In genomic region chr2:155819449-155820251, GRCm38 (mm10) we compare ENCODE assay signal across 8 mouse cellular contexts. TPM values are rescaled to one million over a fixed set of nuclear protein-coding genes. Genes with fewer than 3 reads are reported as not detected.
A peak's percentile ranks its signal among the peaks of the same experiment; 100 is the strongest.
DNase-seq lines count a peak whose midpoint lies in the region; ATAC-seq lines count a peak whose summit lies in the region.

No protein-coding gene starts in this region.

- 71% methylated on average over 6 of the region's 6 CpGs for WGBS in limb, embryonic 10.5 days
- WGBS in neural tube, embryonic 15.5 days = 51% methylated on average over 6 of the region's 6 CpGs

- intact Hi-C loops in left cerebral cortex, postnatal 4 days (cut with DNase I) = no loop called here

- ATAC-seq in granulocyte monocyte progenitor cell, adult 5-6 weeks (replicated peaks; ENCODE audit: poor library complexity, severe bottlenecking) = peak; percentile 62
- peak; percentile 33 for ATAC-seq in neural tube, embryonic 15.5 days (ENCODE audit: low FRiP score)

- H3K27me3 ChIP-seq in limb, embryonic 10.5 days (ENCODE audit: low read depth, poor library complexity, severe bottlenecking) = no peaks in the 10 kb centered on the region
- no peaks in the 10 kb centered on the region for H3K27me3 ChIP-seq in neural tube, embryonic 15.5 days (replicated peaks)

- peak overlapping the region; percentile 77 for H3K9ac ChIP-seq in neural tube, embryonic 15.5 days (replicated peaks)

- no peaks in the 10 kb centered on the region for H3K9me3 ChIP-seq in limb, embryonic 10.5 days (replicated peaks)
- no peaks in the 10 kb centered on the region for H3K9me3 ChIP-seq in neural tube, embryonic 15.5 days (replicated peaks)

- peak; percentile 32 for DNase-seq in left cerebral cortex, postnatal 4 days
- DNase-seq in left cerebral cortex, adult 9 months (ENCODE audit: low spot score in 2 of 2) = no peak
- no peak for DNase-seq in limb, embryonic 10.5 days (ENCODE audit: low spot score)
- DNase-seq in layer of hippocampus, postnatal 14 days (ENCODE audit: low spot score in 2 of 2) = no peak
- no peak for DNase-seq in layer of hippocampus, adult 18-20 months (ENCODE audit: low spot score in 2 of 2)

- H3K4me3 ChIP-seq in brown adipose tissue, adult 24 weeks (ENCODE audit: insufficient read depth, low read depth, low read length) = peak overlapping the region; percentile 32
- H3K4me3 ChIP-seq in limb, embryonic 10.5 days = peak overlapping the region; percentile 68
- peak overlapping the region; percentile 54 for H3K4me3 ChIP-seq in neural tube, embryonic 15.5 days (replicated peaks)

- no peaks in the 10 kb centered on the region; the same call in 1 of the 2 replicates for H3K4me1 ChIP-seq in brown adipose tissue, adult 24 weeks (ENCODE audit: control insufficient read depth, insufficient read depth, insufficient read length, low read length)
- H3K4me1 ChIP-seq in limb, embryonic 10.5 days = peaks cover 31% of the 10 kb centered on the region
- H3K4me1 ChIP-seq in neural tube, embryonic 15.5 days = peaks cover 29% of the 10 kb centered on the region

- H3K27ac ChIP-seq in brown adipose tissue, adult 24 weeks (replicated peaks; ENCODE audit: low read depth, low read length) = peak overlapping the region; percentile 27; the same call in 1 of the 2 replicates
- peak overlapping the region; percentile 88 for H3K27ac ChIP-seq in limb, embryonic 10.5 days
- peak overlapping the region; percentile 88 for H3K27ac ChIP-seq in neural tube, embryonic 15.5 days (replicated peaks)

- peaks cover 50% of the 10 kb centered on the region for H3K36me3 ChIP-seq in limb, embryonic 10.5 days
- peaks cover 52% of the 10 kb centered on the region for H3K36me3 ChIP-seq in neural tube, embryonic 15.5 days

- peak overlapping the region; percentile 81 for H3K4me2 ChIP-seq in neural tube, embryonic 15.5 days

RNA-seq across cellular contexts. Expression of gene BC029722, which starts 0.4 kb away (rescaled TPM):
- total RNA-seq in left cerebral cortex, postnatal 4 days (2021) = 10 to 100 TPM; 23.3 to 24.2 TPM
- 43.8 and 58.8 TPM in 2 replicates for polyA plus RNA-seq in brown adipose tissue, adult 24 weeks (2012; ENCODE audit: insufficient read depth, insufficient read length, missing spikeins)
- total RNA-seq in granulocyte monocyte progenitor cell, adult 5-6 weeks (2014; fragmentation: Nextera tagmentation) = 16.6 and 25.7 TPM in 2 replicates
- total RNA-seq in granulocyte monocyte progenitor cell, adult 5-6 weeks (2017) = 10.1 and 11.5 TPM in 2 replicates
- polyA plus RNA-seq in limb, embryonic 10.5 days (2016; fragmentation: Nextera tagmentation; extraction: Ambion mirVana) = 8.0 and 8.2 TPM in 2 replicates
- polyA plus RNA-seq in neural tube, embryonic 15.5 days (2015; fragmentation: Nextera tagmentation; extraction: Ambion mirVana) = 44.9 and 45.3 TPM in 2 replicates
- total RNA-seq in layer of hippocampus, postnatal 14 days (2021) = 10 to 100 TPM; 43.8 to 45.6 TPM
- total RNA-seq in layer of hippocampus, adult 18-20 months (2021) = 10 to 100 TPM; 57.3 to 64.4 TPM

RNA-seq across cellular contexts. Expression of gene Eif6, which starts 7.1 kb away (rescaled TPM):
- total RNA-seq in left cerebral cortex, postnatal 4 days (2021) = 10 to 100 TPM; 94.6 to 98.0 TPM
- polyA plus RNA-seq in brown adipose tissue, adult 24 weeks (2012; ENCODE audit: insufficient read depth, insufficient read length, missing spikeins) = 48.6 and 64.7 TPM in 2 replicates
- 181 and 258 TPM in 2 replicates for total RNA-seq in granulocyte monocyte progenitor cell, adult 5-6 weeks (2014; fragmentation: Nextera tagmentation)
- 64.0 and 142 TPM in 2 replicates for total RNA-seq in granulocyte monocyte progenitor cell, adult 5-6 weeks (2017)
- 250 and 301 TPM in 2 replicates for polyA plus RNA-seq in limb, embryonic 10.5 days (2016; fragmentation: Nextera tagmentation; extraction: Ambion mirVana)
- 153 and 171 TPM in 2 replicates for polyA plus RNA-seq in neural tube, embryonic 15.5 days (2015; fragmentation: Nextera tagmentation; extraction: Ambion mirVana)
- total RNA-seq in layer of hippocampus, postnatal 14 days (2021) = 10 to 100 TPM; 68.1 to 69.9 TPM
- 10 to 100 TPM; 66.9 to 70.9 TPM for total RNA-seq in layer of hippocampus, adult 18-20 months (2021)

RNA-seq across cellular contexts. Expression of gene Fam83c, which starts 15.0 kb away (rescaled TPM):
- total RNA-seq in left cerebral cortex, postnatal 4 days (2021) = not detected
- not detected in 2 replicates for polyA plus RNA-seq in brown adipose tissue, adult 24 weeks (2012; ENCODE audit: insufficient read depth, insufficient read length, missing spikeins)
- not detected in 2 replicates for total RNA-seq in granulocyte monocyte progenitor cell, adult 5-6 weeks (2014; fragmentation: Nextera tagmentation)
- total RNA-seq in granulocyte monocyte progenitor cell, adult 5-6 weeks (2017) = not detected in 2 replicates
- 0.31 and 0.39 TPM in 2 replicates for polyA plus RNA-seq in limb, embryonic 10.5 days (2016; fragmentation: Nextera tagmentation; extraction: Ambion mirVana)
- polyA plus RNA-seq in neural tube, embryonic 15.5 days (2015; fragmentation: Nextera tagmentation; extraction: Ambion mirVana) = 0.52 and 0.72 TPM in 2 replicates
- not detected for total RNA-seq in layer of hippocampus, postnatal 14 days (2021)
- total RNA-seq in layer of hippocampus, adult 18-20 months (2021) = not detected

RNA-seq across cellular contexts. Expression of gene Mmp24, which starts 44.5 kb away (rescaled TPM):
- 100 to 1,000 TPM; 110 to 114 TPM for total RNA-seq in left cerebral cortex, postnatal 4 days (2021)
- not detected in 2 replicates for polyA plus RNA-seq in brown adipose tissue, adult 24 weeks (2012; ENCODE audit: insufficient read depth, insufficient read length, missing spikeins)
- total RNA-seq in granulocyte monocyte progenitor cell, adult 5-6 weeks (2014; fragmentation: Nextera tagmentation) = not detected in 2 replicates
- total RNA-seq in granulocyte monocyte progenitor cell, adult 5-6 weeks (2017) = not detected in 2 replicates
- 0.05 TPM in 1 of 2 replicates, not detected in the other for polyA plus RNA-seq in limb, embryonic 10.5 days (2016; fragmentation: Nextera tagmentation; extraction: Ambion mirVana)
- 13.6 and 16.2 TPM in 2 replicates for polyA plus RNA-seq in neural tube, embryonic 15.5 days (2015; fragmentation: Nextera tagmentation; extraction: Ambion mirVana)
- total RNA-seq in layer of hippocampus, postnatal 14 days (2021) = 10 to 100 TPM; 50.0 to 53.3 TPM
- total RNA-seq in layer of hippocampus, adult 18-20 months (2021) = 10 to 100 TPM; 39.2 to 39.9 TPM

Comparison
In these comparisons a context has a peak if more than half of its experiments do, and no peak if none do; other contexts are left out.
1. H3K27ac ChIP-seq: peak in every context shown above with its lines; median percentile 88 in limb, embryonic 10.5 days; 88 in neural tube, embryonic 15.5 days; 27 in brown adipose tissue, adult 24 weeks.